Mouse (Mus musculus) limb, embryonic 15.5 days (tissue): ENCODE measurements around the gene Zfp593. TPM values are rescaled to one million over a fixed set of nuclear protein-coding genes. Genes with fewer than 3 reads are reported as not detected.

Experiments
- ATAC-seq: fragments of 200-750 bp; cut with Nextera tagmentation; 2 replicates; pipeline ENCODE4 v1.8.0; 2017; ENCODE audit warnings: low read depth, moderate TSS enrichment; ENCODE audit not compliant: insufficient number of reproducible peaks, low FRiP score, low TSS enrichment
- H3K27ac ChIP-seq: fragments of 300-500 bp; sonication (generic); 2 replicates; pipeline ENCODE4 v1.5.1; 2015; ENCODE audit warnings: moderate library complexity, mild to moderate bottlenecking, inconsistent platforms
- H3K27me3 ChIP-seq: fragments of 300-500 bp; sonication (generic); 2 replicates; pipeline ENCODE4 v1.6.1; 2015; ENCODE audit warnings: inconsistent platforms
- H3K36me3 ChIP-seq: fragments of 300-500 bp; sonication (generic); 2 replicates; pipeline ENCODE4 v1.6.1; 2015; ENCODE audit warnings: inconsistent platforms
- H3K4me1 ChIP-seq: fragments of 300-500 bp; sonication (generic); 2 replicates; pipeline ENCODE4 v1.6.1; 2015; ENCODE audit warnings: inconsistent platforms
- H3K4me2 ChIP-seq: fragments of 300-500 bp; sonication (generic); 2 replicates; pipeline ENCODE4 v1.6.1; 2015; ENCODE audit warnings: mild to moderate bottlenecking, inconsistent platforms
- H3K4me3 ChIP-seq: fragments of 300-500 bp; sonication (generic); 2 replicates; pipeline ENCODE4 v1.5.1; 2015; ENCODE audit warnings: mild to moderate bottlenecking, inconsistent platforms
- H3K9ac ChIP-seq: fragments of 300-500 bp; sonication (generic); 2 replicates; pipeline ENCODE4 v1.6.1; 2015; ENCODE audit warnings: inconsistent platforms
- H3K9me3 ChIP-seq: fragments of 300-500 bp; sonication (generic); 2 replicates; pipeline ENCODE4 v1.6.1; 2016; ENCODE audit warnings: inconsistent platforms
- WGBS: fragments of 180-500 bp; shearing (Covaris S2); methylation state at CpG from one replicate; pipeline ENCODE4 v1.1.7; 2015; 5-methylcytosine and 5-hydroxymethylcytosine counted together
- polyA plus RNA-seq: library from polyadenylated mRNA; unstranded; fragments of >200 nt; fragmentation: Nextera tagmentation; extraction: Ambion mirVana; gene quantifications from 2 replicates; pipeline ENCODE4 v1.2.1, GENCODE M21; 2015

Gene Zfp593
- 14.3 and 15.8 TPM in 2 replicates for polyA plus RNA-seq

- peaks cover 41% of the 10 kb centered on the region for H3K27me3 ChIP-seq
- H3K4me1 ChIP-seq: peaks cover 30% of the 10 kb centered on the region
- peak within 1 kb of the TSS; percentile 89 for H3K4me2 ChIP-seq
- H3K9ac ChIP-seq: peak within 1 kb of the TSS; percentile 71
- WGBS: under 1% methylated on average over 60 of the region's 60 CpGs
- peak within 1 kb of the TSS; percentile 88 for H3K4me3 ChIP-seq
- peak; percentile 65 for ATAC-seq
- no peaks in the 10 kb centered on the region for H3K36me3 ChIP-seq
- no peak within 1 kb of the TSS for H3K27ac ChIP-seq
- no peaks in the 10 kb centered on the region for H3K9me3 ChIP-seq
Observed at GRCm38 (mm10) chr4:134245148-134245843, at the start of gene Zfp593. TSS of gene Zfp593 (minus strand) at chr4:134245592.

GRCm38 (mm10) chr4:134293692-134294163 lies 48.3 kb upstream of the Zfp593 start:
- H3K4me3 ChIP-seq: no peak overlapping the region
- H3K27ac ChIP-seq: no peak overlapping the region
- H3K36me3 ChIP-seq: no peaks in the 10 kb centered on the region
- no peak for ATAC-seq
- 45% methylated on average over 9 of the region's 9 CpGs for WGBS
- no peak overlapping the region for H3K9ac ChIP-seq
- H3K4me1 ChIP-seq: peaks cover 3% of the 10 kb centered on the region
- no peak overlapping the region for H3K4me2 ChIP-seq
- H3K9me3 ChIP-seq: no peaks in the 10 kb centered on the region
- H3K27me3 ChIP-seq: peaks cover 10% of the 10 kb centered on the region; the same call in 1 of the 2 replicates

GRCm38 (mm10) chr4:134293061-134293691 lies 47.8 kb upstream of the Zfp593 start:
- Histone ChIP-seq H3K9me3 (no peaks in the 10 kb centered on the region), H3K9ac (no peak overlapping the region), H3K4me2 (no peak overlapping the region), H3K27me3 (peaks cover 10% of the 10 kb centered on the region; the same call in 1 of the 2 replicates), H3K4me1 (peaks cover 8% of the 10 kb centered on the region), H3K27ac (no peak overlapping the region), H3K4me3 (no peak overlapping the region), H3K36me3 (no peaks in the 10 kb centered on the region)
- no peak for ATAC-seq
- WGBS: 67% methylated on average over 18 of the region's 18 CpGs

GRCm38 (mm10) chr4:134292067-134292466 lies 46.7 kb upstream of the Zfp593 start:
- no peak overlapping the region for H3K4me3 ChIP-seq
- 14% methylated on average over 7 of the region's 7 CpGs for WGBS
- ATAC-seq: no peak
- no peaks in the 10 kb centered on the region for H3K9me3 ChIP-seq
- no peak overlapping the region for H3K4me2 ChIP-seq
- H3K36me3 ChIP-seq: no peaks in the 10 kb centered on the region
- H3K9ac ChIP-seq: no peak overlapping the region
- peaks cover 13% of the 10 kb centered on the region for H3K4me1 ChIP-seq
- no peak overlapping the region for H3K27ac ChIP-seq
- peaks cover 10% of the 10 kb centered on the region; the same call in 1 of the 2 replicates for H3K27me3 ChIP-seq

- Histone ChIP-seq H3K9me3 (no peaks in the 10 kb centered on the region), H3K36me3 (peaks cover 8% of the 10 kb centered on the region), H3K4me1 (peaks cover 24% of the 10 kb centered on the region), H3K4me3 (peak overlapping the region; percentile 98), H3K4me2 (peak overlapping the region; percentile 79), H3K27ac (peak overlapping the region; percentile 99; the same call in 1 of the 2 replicates), H3K27me3 (peaks cover 6% of the 10 kb centered on the region; the same call in 1 of the 2 replicates), H3K9ac (peak overlapping the region; percentile 91)
- ATAC-seq: no peak
- whole genome bisulfite sequencing: 23% methylated on average over 11 of the region's 11 CpGs
Observed at GRCm38 (mm10) chr4:134288397-134289256, 43.2 kb upstream of the Zfp593 start.

GRCm38 (mm10) chr4:134287575-134288025 lies 42.2 kb upstream of the Zfp593 start, which contains the start of gene Pdik1l:
TSS of gene Pdik1l (minus strand) at chr4:134287895.
- ATAC-seq: peak; percentile 66
- under 1% methylated on average over 37 of the region's 43 CpGs for WGBS
- peaks cover 13% of the 10 kb centered on the region for H3K36me3 ChIP-seq
- H3K4me1 ChIP-seq: peaks cover 24% of the 10 kb centered on the region
- peak within 1 kb of the TSS; percentile 98 for H3K9ac ChIP-seq
- peak within 1 kb of the TSS; percentile 87 for H3K4me2 ChIP-seq
- H3K27me3 ChIP-seq: no peaks in the 10 kb centered on the region
- peak within 1 kb of the TSS; percentile 98 for H3K4me3 ChIP-seq
- no peaks in the 10 kb centered on the region for H3K9me3 ChIP-seq
- H3K27ac ChIP-seq: peak within 1 kb of the TSS; percentile 99

GRCm38 (mm10) chr4:134287168-134287564 lies 41.8 kb upstream of the Zfp593 start:
- Histone ChIP-seq H3K27ac (peak overlapping the region; percentile 99), H3K4me2 (peak overlapping the region; percentile 87), H3K27me3 (no peaks in the 10 kb centered on the region), H3K9ac (peak overlapping the region; percentile 98), H3K36me3 (peaks cover 14% of the 10 kb centered on the region), H3K9me3 (no peaks in the 10 kb centered on the region), H3K4me3 (peak overlapping the region; percentile 98), H3K4me1 (peaks cover 24% of the 10 kb centered on the region)
- WGBS: 0% methylated on average over 30 of the region's 59 CpGs
- ATAC-seq: peak; percentile 94

GRCm38 (mm10) chr4:134286226-134287167 lies 41.1 kb upstream of the Zfp593 start:
- peak; percentile 30 for ATAC-seq
- Histone ChIP-seq H3K9me3 (no peaks in the 10 kb centered on the region), H3K36me3 (peaks cover 19% of the 10 kb centered on the region), H3K4me2 (peak overlapping the region; percentile 87), H3K9ac (peak overlapping the region; percentile 98), H3K27me3 (no peaks in the 10 kb centered on the region), H3K4me1 (peaks cover 24% of the 10 kb centered on the region), H3K27ac (peak overlapping the region; percentile 99), H3K4me3 (peak overlapping the region; percentile 98)
- WGBS: 3% methylated on average over 54 of the region's 59 CpGs

- Histone ChIP-seq H3K9ac (no peak overlapping the region), H3K4me2 (no peak overlapping the region), H3K4me1 (peaks cover 24% of the 10 kb centered on the region), H3K27ac (no peak overlapping the region), H3K9me3 (no peaks in the 10 kb centered on the region), H3K27me3 (no peaks in the 10 kb centered on the region), H3K36me3 (peaks cover 30% of the 10 kb centered on the region), H3K4me3 (no peak overlapping the region)
- WGBS: 86% methylated on average over 2 of the region's 2 CpGs
- ATAC-seq: no peak
Observed at GRCm38 (mm10) chr4:134284942-134285341, 39.5 kb upstream of the Zfp593 start.

- H3K4me2 ChIP-seq: peak overlapping the region; percentile 38
- ATAC-seq: no peak
- WGBS: 4% methylated on average over 14 of the region's 14 CpGs
- peak overlapping the region; percentile 34; the same call in 1 of the 2 replicates for H3K27ac ChIP-seq
- peak overlapping the region; percentile 11; the same call in 1 of the 2 replicates for H3K4me3 ChIP-seq
- peaks cover 19% of the 10 kb centered on the region for H3K36me3 ChIP-seq
- no peaks in the 10 kb centered on the region for H3K9me3 ChIP-seq
- H3K9ac ChIP-seq: no peak overlapping the region
- no peaks in the 10 kb centered on the region for H3K27me3 ChIP-seq
- H3K4me1 ChIP-seq: peaks cover 4% of the 10 kb centered on the region; the same call in 1 of the 2 replicates
Observed at GRCm38 (mm10) chr4:134273417-134274345, 28.3 kb upstream of the Zfp593 start.
